ENCODE assay signal across 15 mouse cellular contexts in genomic region chr7:90124991-90125390, GRCm38 (mm10). TPM values are rescaled to one million over a fixed set of nuclear protein-coding genes. Genes with fewer than 3 reads are reported as not detected.
DNase-seq lines count a peak whose midpoint lies in the region; ATAC-seq and TF ChIP-seq lines count a peak whose summit lies in the region.
"Had no signal": no experiment of that assay in that cellular context is flagged by ENCODE, and none has a peak within 500 bp of the region (broad histone marks: within the 10 kb centered on the region; RNA-seq: fewer than 3 reads in every experiment).

No protein-coding gene starts in this region.

- intact Hi-C loops in gastrocnemius, adult 2 months (cut with DNase I) = loop anchor here (5.0 kb wide), 2 partner anchors 48 to 68 kb away; no protein-coding TSS in a partner anchor

- TF ChIP-seq POLR2A in kidney, adult 2 months (IDR thresholded peaks at IDR 0.05; ENCODE audit: low read depth, low read length) = no peak

- no peaks in the 10 kb centered on the region for H3K36me3 ChIP-seq in kidney, adult 2 months (ENCODE audit: control insufficient read depth, insufficient read depth, low read length)
- no peaks in the 10 kb centered on the region for H3K36me3 ChIP-seq in heart, embryonic 16.5 days (ENCODE audit: control insufficient read depth, insufficient read depth)

- no peak overlapping the region for H3K4me2 ChIP-seq in heart, embryonic 16.5 days (ENCODE audit: low read depth, low read length)
- H3K4me2 ChIP-seq: liver, embryonic 11.5 days had no signal

- no peaks in the 10 kb centered on the region; the same call in 1 of the 2 replicates for H3K9me3 ChIP-seq in heart, embryonic 16.5 days (replicated peaks; ENCODE audit: control insufficient read depth, low read length)

- H3K4me1 ChIP-seq in kidney, adult 2 months (ENCODE audit: control insufficient read depth, insufficient read depth, low read length) = peaks cover 8% of the 10 kb centered on the region; the same call in 1 of the 2 replicates
- peaks cover 16% of the 10 kb centered on the region for H3K4me1 ChIP-seq in heart, embryonic 16.5 days (ENCODE audit: control insufficient read depth, insufficient read depth, low read length)

- WGBS in kidney, adult 2 months = 72% methylated on average over 5 of the region's 5 CpGs
- WGBS in heart, embryonic 16.5 days = 42% methylated on average over 5 of the region's 5 CpGs

- no peak overlapping the region for H3K9ac ChIP-seq in heart, embryonic 16.5 days (ENCODE audit: low read length)

- no peak overlapping the region for H3K27ac ChIP-seq in kidney, adult 2 months (ENCODE audit: insufficient read depth, low read depth, low read length)
- peak overlapping the region; percentile 41 for H3K27ac ChIP-seq in gastrocnemius, adult 2 months
- peak overlapping the region; percentile 86 for H3K27ac ChIP-seq in heart, embryonic 16.5 days (ENCODE audit: low read length)

- TF ChIP-seq CTCF in kidney, adult 2 months (conservative IDR thresholded peaks at IDR 0.05; ENCODE audit: insufficient read depth, insufficient read length, low read depth, low read length) = no peak
- TF ChIP-seq CTCF in gastrocnemius, adult 2 months (IDR thresholded peaks at IDR 0.05) = no peak

- peak; percentile 60 for DNase-seq in kidney, postnatal 10 days
- no peak for DNase-seq in kidney, adult 2 months
- peak; percentile 61 for DNase-seq in gastrocnemius, adult 2 months
- peak; percentile 74 for DNase-seq in lung, postnatal 36 days
- no peak for DNase-seq in retina, embryonic 14.5 days (ENCODE audit: low spot score)
- DNase-seq in retina, postnatal 1 day = no peak
- DNase-seq: adrenal gland, postnatal 25 days; cerebellum, adult 11 months; kidney, adult 11 months; layer of hippocampus, postnatal 36 days; thymus, postnatal 4 days had no signal

- ATAC-seq in heart, embryonic 16.5 days (replicated peaks; ENCODE audit: extremely low read depth, insufficient read depth, low FRiP score) = no peak
- ATAC-seq in frontal cortex, adult (ENCODE audit: low TSS enrichment) = no peak
- ATAC-seq: Patski had no signal

- no peak overlapping the region for H3K4me3 ChIP-seq in kidney, adult 2 months (ENCODE audit: insufficient read depth, low read depth, low read length)
- H3K4me3 ChIP-seq in gastrocnemius, adult 2 months = no peak overlapping the region
- H3K4me3 ChIP-seq in heart, embryonic 16.5 days (ENCODE audit: low read length) = no peak overlapping the region

- H3K27me3 ChIP-seq in kidney, adult 2 months (replicated peaks; ENCODE audit: control insufficient read depth, insufficient read depth, low read length) = no peaks in the 10 kb centered on the region
- no peaks in the 10 kb centered on the region for H3K27me3 ChIP-seq in heart, embryonic 16.5 days (ENCODE audit: control insufficient read depth, insufficient read depth, low read length)
- H3K27me3 ChIP-seq: Patski had no signal

RNA-seq across cellular contexts. Expression of gene Picalm, which starts 5.0 kb away (rescaled TPM):
- 89.4 and 99.3 TPM in 2 replicates for polyA plus RNA-seq in kidney, adult 2 months (2012; rRNA removed)
- 10 to 100 TPM; 87.9 to 93.4 TPM for total RNA-seq in gastrocnemius, adult 2 months (2021)
- 26.9 and 27.5 TPM in 2 replicates for polyA plus RNA-seq in heart, embryonic 16.5 days (2015; fragmentation: Nextera tagmentation; extraction: Ambion mirVana)

Comparison
In these comparisons a context has a peak if more than half of its experiments do, and no peak if none do; other contexts are left out.
1. DNase-seq: peak in kidney, postnatal 10 days (single experiment), gastrocnemius, adult 2 months (single experiment) and lung, postnatal 36 days (single experiment); none in kidney, adult 2 months (single experiment), retina, embryonic 14.5 days (single experiment) and retina, postnatal 1 day (single experiment).